Mouse (Mus musculus): Measurements from ENCODE around the gene Cry2.

GRCm38 (mm10) chr2:92389645-92390044 lies 44.2 kb downstream of the Cry2 start:
- TF ChIP-seq CTCF (IDR thresholded peaks at IDR 0.05; ENCODE audit: control insufficient read depth, insufficient read depth, insufficient replicate concordance, low read depth, low read length): no peak
- no peak for TF ChIP-seq POLR2A (IDR thresholded peaks at IDR 0.05; ENCODE audit: control insufficient read depth, low read depth, low read length)

Data from testis, adult 2 months (tissue).